Mouse (Mus musculus) large intestine, adult 2 months (tissue): ENCODE measurements at regions not wholly inside any gene's neighbourhood (a gene's known extent, or its start where the extent isn't known, plus 50 kb on each side); places are given as distances from the start of the nearest gene placed in this dataset.

Source experiments
- DNase-seq: peaks from one replicate; pipeline ENCODE4 v3.0.0-alpha.2; 2012; ENCODE audit warnings: low read depth, low spot score
- WGBS: fragments of 180-500 bp; shearing (Covaris S2); methylation state at CpG from one replicate; pipeline ENCODE4 v1.1.7; 2018; 5-methylcytosine and 5-hydroxymethylcytosine counted together

DNA sequence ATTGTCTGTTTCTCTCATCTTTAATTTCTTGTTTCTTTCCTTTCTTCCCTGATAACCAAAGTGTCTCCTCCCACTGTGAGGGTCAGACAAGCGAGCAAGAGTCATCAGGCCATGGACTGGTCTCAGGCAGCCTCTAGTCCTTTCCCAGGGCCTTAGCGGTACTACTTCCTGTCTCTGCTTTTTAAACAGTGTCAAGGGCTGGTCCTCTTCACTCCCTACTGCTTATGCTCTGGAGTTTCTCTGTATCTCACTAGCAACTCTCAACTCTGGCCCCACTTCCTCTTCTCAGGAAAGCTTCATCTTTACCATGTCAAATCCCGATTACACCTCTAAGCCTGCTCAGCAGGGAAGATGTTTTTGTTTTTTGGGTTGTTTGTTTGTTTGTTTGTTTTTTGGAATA lies 124.1 kb downstream of the Pten start:
- no peak for DNase-seq
- 80% methylated on average over 3 of the region's 3 CpGs for WGBS

- 39% methylated on average over 3 of the region's 3 CpGs for WGBS
Measured at GRCm38 (mm10) chr19:32884279-32884678, 127.0 kb downstream of the Pten start.

DNA sequence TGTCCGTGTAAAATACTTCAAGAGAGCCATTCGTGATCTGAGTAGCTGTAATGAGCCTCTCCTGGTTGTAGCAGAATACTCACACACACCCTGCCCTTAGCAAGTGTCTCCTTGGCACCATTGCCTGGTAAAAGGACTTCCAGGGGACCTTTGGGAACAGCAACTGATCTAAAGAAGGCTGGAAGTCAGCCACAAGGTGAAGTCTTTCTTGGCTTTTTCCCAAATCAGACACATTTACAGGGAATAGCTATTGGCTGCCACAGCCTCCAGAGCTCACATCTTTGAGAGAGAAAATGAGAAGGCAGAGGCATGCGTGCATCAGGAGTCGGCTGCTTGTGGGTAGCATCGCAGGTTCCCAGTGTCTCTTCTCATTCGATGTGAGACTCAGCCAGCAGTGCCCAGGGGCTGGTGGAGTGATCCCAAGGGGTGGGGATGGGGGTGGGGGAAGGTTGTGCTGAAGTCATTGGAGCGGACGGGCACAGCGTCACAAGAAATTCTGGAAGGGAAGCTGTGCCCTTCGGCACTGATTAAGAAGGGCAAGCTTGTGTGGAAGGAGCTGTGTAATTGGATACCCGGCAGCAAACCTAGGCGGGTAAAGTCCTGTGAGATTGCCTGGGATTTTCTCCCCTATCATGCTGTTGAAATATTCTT lies 128.3 kb downstream of the Pten start:
- DNase-seq = no peak
- 58% methylated on average over 12 of the region's 12 CpGs for WGBS

More at GRCm38 (mm10) chr19:32884279-32884678, 127.0 kb downstream of the Pten start:
- DNase-seq = no peak

DNA sequence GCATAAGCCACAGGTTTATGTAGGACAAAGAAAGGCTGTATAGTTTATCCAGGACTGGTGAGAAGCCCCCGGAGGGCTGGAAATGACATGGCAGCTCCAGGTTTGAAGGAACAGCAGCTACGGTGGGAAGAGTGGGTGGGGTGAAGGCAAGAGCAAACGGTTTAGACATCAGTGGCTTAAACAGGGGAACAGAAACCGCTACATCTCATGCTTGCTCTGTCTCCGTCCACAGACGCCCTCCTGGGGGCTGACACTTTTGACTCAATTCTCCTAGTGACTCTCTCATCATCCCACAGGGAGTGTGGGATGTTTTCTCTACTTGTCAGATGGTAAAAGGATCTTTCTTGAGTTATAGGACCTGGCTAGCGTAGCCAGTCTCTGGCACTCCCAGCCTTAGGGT lies 129.9 kb downstream of the Pten start:
- 73% methylated on average over 7 of the region's 7 CpGs for WGBS
- no peak for DNase-seq

GRCm38 (mm10) chr19:32888616-32889305 lies 131.5 kb downstream of the Pten start:
- 36% methylated on average over 12 of the region's 12 CpGs for WGBS
- DNase-seq = no peak

DNA sequence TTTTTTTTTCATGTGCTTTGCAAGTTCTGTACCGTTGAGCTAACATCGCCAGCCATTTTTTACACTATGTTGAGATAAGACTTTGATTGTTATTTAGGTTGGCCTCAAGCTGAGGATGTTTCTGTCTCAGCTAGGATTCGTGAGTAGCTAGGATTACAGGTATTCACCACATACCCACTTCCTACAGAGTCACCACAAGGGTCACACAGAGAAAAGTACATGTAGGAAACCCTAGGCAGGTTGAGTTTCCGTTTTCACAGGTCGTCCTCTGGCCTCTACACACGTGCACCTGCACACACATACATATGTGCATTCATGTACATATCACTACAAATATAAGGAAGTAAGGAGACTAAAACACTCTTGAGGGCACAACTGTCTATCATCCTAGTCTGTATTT lies 133.5 kb downstream of the Pten start:
- whole genome bisulfite sequencing = 87% methylated on average over 6 of the region's 6 CpGs
- no peak for DNase-seq

- no peak for DNase-seq
- 82% methylated on average over 5 of the region's 5 CpGs for WGBS
Measured at GRCm38 (mm10) chr19:32892469-32892868, 135.2 kb downstream of the Pten start.

DNA sequence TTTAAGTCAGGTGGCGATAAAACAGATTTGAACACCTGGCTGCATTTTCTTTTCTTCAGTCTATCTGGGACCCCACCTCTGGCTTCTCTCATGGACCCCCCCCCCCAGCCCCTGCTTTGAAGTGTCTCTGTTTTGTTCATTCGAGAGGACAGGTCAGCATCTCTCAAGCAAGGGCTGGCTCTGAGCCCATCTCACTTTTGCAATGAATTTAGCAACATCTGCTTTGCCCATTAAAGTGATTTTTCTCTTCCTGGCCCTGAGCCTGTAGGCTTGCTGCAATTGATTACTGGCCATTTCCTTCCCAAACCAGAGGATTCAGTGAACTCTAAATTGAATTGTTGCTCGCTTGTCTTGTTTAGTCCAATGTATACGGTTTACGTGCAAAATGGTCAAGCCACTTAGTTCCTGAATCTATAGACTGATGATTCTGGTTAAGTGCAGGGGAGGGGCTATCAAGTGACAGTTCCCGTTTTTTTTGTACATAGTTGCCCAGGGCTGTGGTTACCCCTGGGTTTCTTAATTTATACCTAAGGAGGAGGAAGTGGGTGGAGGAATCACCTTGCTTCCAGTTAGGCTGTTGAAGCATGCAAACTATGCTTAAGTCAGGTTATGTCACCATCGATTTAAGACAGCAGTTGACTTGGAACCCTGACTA lies 146.3 kb downstream of the Pten start:
- no peak for DNase-seq
- 62% methylated on average over 7 of the region's 7 CpGs for WGBS

- 80% methylated on average over 7 of the region's 7 CpGs for WGBS
- no peak for DNase-seq
Measured at GRCm38 (mm10) chr19:32904517-32904916, 147.2 kb downstream of the Pten start.

GRCm38 (mm10) chr19:32905901-32906431 lies 148.7 kb downstream of the Pten start:
- WGBS = 22% methylated on average over 8 of the region's 8 CpGs
- no peak for DNase-seq

- no peak for DNase-seq
- WGBS = 79% methylated on average over 5 of the region's 5 CpGs
Measured at GRCm38 (mm10) chr19:32906820-32907219, 149.5 kb downstream of the Pten start.

GRCm38 (mm10) chr19:32910050-32910462 lies 152.8 kb downstream of the Pten start:
- no peak for DNase-seq
- 86% methylated on average over 4 of the region's 4 CpGs for WGBS

GRCm38 (mm10) chr19:32912323-32912722 lies 155.0 kb downstream of the Pten start:
- DNase-seq = no peak
- 95% methylated on average over 3 of the region's 3 CpGs for WGBS

DNA sequence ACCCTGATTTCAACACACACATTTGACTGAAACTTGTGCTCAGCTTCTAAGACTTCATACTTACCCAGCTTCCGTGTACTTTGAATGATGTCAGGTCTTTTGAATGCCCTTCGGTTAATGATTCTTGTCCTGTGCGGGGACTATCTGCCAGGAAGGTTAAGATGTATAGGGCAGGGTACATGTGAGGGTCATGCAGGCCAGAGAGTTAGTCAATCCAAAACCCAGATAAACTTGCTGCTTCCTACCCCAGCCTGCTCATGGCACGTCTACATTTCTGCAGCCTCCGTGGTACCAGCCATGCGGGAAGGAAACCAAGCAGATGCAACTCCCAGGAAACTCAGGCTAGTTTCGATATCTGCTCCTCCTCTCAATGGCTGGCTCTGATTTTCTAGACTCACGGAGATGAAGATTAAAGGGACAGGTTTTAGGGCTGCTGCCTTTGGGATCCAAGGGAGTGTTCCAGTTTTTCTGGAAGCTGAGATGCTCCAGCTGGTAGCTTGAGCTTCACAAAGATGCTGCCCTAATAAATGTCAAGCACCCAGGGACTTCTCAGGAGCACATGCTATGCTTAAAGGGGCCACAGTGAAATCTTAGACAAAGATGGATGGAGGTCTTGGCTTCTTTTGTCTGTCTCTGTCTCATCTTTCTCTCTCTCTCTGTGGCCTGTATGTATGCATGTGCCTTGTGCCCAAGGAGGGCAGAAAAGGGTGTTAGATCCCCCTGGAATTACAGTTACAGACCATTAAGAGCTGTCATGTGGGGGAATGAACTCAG lies 159.4 kb downstream of the Pten start:
- 40% methylated on average over 8 of the region's 8 CpGs for WGBS
- DNase-seq = no peak

DNA sequence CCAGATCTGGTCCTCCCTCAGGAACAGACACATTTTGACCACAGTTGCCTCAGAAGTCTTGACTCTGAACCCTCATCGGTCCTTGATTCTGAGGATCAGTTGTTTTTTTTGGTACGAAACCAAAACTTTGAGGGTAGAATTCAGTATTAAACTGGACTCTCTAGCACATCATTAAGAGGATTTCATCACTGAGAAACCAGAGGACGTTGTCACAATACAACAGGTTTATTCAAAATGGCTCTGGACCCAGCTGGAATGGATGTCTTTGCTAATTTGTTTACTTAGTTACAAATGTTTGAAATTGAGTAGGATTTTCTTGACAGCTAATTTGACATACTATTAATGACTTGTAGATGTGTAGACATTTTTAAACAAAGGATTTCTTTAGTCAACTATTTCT lies 163.7 kb downstream of the Pten start:
- WGBS = 81% methylated on average over 3 of the region's 3 CpGs
- no peak for DNase-seq

GRCm38 (mm10) chr19:32923911-32924310 lies 166.6 kb downstream of the Pten start:
- 94% methylated on average over 3 of the region's 3 CpGs for whole genome bisulfite sequencing

DNA sequence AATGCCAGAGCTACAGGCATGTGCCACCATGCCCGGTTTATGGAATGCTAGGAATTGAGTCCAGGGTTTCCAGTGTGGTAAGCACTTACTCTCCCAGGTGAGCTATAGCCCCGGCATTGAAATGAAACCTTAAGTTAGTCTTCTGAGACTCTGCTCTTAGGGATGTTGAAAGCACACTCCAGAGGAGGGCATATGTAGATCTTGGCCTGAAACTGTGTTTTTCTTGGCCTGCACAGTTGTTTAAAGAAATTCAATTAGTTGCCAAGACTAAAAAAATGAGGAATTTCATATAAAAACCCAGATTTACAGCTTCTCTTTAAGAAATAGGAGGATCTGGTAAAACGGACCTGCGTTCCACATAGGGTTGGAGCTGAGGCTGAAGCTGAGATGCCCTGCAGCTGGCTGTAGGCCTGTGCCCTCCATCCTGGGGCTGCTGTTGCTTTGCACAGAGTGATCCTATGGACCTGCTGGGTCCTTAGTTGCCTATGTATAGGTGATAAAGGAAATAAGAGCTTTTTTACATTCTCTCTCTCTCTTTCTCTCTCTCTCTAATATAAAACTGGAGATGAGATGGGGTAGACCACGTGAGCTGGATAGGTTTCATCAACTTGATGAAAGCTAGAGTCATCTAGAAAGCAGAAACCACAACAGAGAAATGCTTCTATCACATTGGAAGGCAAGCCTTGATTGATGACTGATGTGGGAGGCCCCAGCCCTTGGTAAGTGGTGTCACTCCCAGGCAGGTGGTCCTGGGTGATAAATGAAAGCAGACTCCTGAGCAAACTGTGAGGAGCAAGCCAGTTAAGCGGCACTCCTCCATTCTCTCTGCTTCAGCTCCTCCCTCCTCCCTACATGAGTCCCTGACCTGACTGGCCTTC lies 168.6 kb downstream of the Pten start:
- no peak for DNase-seq
- WGBS = 71% methylated on average over 6 of the region's 6 CpGs

More at GRCm38 (mm10) chr19:32923911-32924310, 166.6 kb downstream of the Pten start:
- no peak for DNase-seq

DNA sequence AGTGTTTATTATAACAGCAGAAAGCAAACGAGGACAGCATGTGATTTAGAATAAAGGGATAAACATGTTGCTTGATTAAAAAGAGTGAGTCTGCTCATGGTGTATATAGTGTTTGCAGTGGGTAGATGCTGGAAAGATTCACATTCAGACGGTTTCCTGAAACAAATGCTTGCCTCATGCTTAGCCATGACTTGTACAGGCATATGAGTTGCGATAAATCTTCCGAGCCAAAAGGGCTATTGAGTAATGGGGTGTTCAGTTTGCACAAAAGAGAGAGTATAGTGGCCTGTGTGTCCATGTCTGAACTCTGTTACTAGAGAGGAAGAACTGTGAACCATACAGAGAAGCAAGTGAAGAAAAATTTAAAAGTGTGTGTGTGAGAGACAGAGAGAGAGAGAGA lies 169.3 kb downstream of the Pten start:
- DNase-seq = no peak
- WGBS = 75% methylated on average over 4 of the region's 4 CpGs

GRCm38 (mm10) chr19:32933676-32934075 lies 176.4 kb downstream of the Pten start:
- no peak for DNase-seq
- 90% methylated on average over 5 of the region's 5 CpGs for WGBS
